Mouse (Mus musculus) hindbrain, embryonic 11.5 days (tissue): ENCODE results near the gene Spon1. TPM values are rescaled to one million over a fixed set of nuclear protein-coding genes. Genes with fewer than 3 reads are reported as not detected.

Source experiments
- ATAC-seq: fragments of 200-750 bp; cut with Nextera tagmentation; 2 replicates; pipeline ENCODE4 v1.8.0; 2017; ENCODE audit warnings: mild to moderate bottlenecking, moderate TSS enrichment, moderate library complexity; ENCODE audit not compliant: low FRiP score
- DNase-seq: peaks from one replicate; pipeline ENCODE4 v3.0.0-alpha.2; 2015; ENCODE audit warnings: low spot score
- H3K27ac ChIP-seq: fragments of 300-500 bp; sonication (generic); 2 replicates; pipeline ENCODE4 v1.5.1; 2014; ENCODE audit warnings: mild to moderate bottlenecking, low read depth, low read length
- H3K27me3 ChIP-seq: fragments of 300-500 bp; sonication (generic); 2 replicates; pipeline ENCODE4 v1.6.1; 2014; ENCODE audit warnings: mild to moderate bottlenecking, low read length, moderate library complexity, mixed read lengths; ENCODE audit not compliant: control insufficient read depth, insufficient read depth
- H3K36me3 ChIP-seq: fragments of 300-500 bp; sonication (generic); 2 replicates; pipeline ENCODE4 v1.6.1; 2014; ENCODE audit warnings: mild to moderate bottlenecking, low read length, moderate library complexity, mixed read lengths; ENCODE audit not compliant: control insufficient read depth, insufficient read depth
- H3K4me1 ChIP-seq: fragments of 300-500 bp; sonication (generic); replicated peaks from 2 replicates; pipeline ENCODE4 v1.6.1; 2014; ENCODE audit warnings: low read length, mixed read lengths; ENCODE audit not compliant: control insufficient read depth, insufficient read depth
- H3K4me2 ChIP-seq: fragments of 300-500 bp; sonication (generic); replicated peaks from 2 replicates; pipeline ENCODE4 v1.6.1; 2014; ENCODE audit warnings: mild to moderate bottlenecking, low read depth, low read length
- H3K4me3 ChIP-seq: fragments of 300-500 bp; sonication (generic); 2 replicates; pipeline ENCODE4 v1.5.1; 2014; ENCODE audit warnings: low read depth, low read length
- H3K9ac ChIP-seq: fragments of 300-500 bp; sonication (generic); 2 replicates; pipeline ENCODE4 v1.6.1; 2014; ENCODE audit warnings: low read depth, low read length
- H3K9me3 ChIP-seq: fragments of 300-500 bp; sonication (generic); 2 replicates; pipeline ENCODE4 v1.6.1; 2016; ENCODE audit warnings: low read length; ENCODE audit not compliant: control insufficient read depth
- WGBS: fragments of 180-500 bp; shearing (Covaris S2); extraction: QIAGEN DNeasy Blood & Tissue Kit; methylation state at CpG from one replicate; pipeline ENCODE4 v1.1.7; 2014; 5-methylcytosine and 5-hydroxymethylcytosine counted together
- polyA plus RNA-seq: library from polyadenylated mRNA; unstranded; fragments of >200 nt; fragmentation: Nextera tagmentation; extraction: Ambion mirVana; gene quantifications from 2 replicates; pipeline ENCODE4 v1.2.1, GENCODE M21; 2014

Gene Spon1
- polyA plus RNA-seq, 1 experiment from 2014 or later: 72.3 TPM

DNA sequence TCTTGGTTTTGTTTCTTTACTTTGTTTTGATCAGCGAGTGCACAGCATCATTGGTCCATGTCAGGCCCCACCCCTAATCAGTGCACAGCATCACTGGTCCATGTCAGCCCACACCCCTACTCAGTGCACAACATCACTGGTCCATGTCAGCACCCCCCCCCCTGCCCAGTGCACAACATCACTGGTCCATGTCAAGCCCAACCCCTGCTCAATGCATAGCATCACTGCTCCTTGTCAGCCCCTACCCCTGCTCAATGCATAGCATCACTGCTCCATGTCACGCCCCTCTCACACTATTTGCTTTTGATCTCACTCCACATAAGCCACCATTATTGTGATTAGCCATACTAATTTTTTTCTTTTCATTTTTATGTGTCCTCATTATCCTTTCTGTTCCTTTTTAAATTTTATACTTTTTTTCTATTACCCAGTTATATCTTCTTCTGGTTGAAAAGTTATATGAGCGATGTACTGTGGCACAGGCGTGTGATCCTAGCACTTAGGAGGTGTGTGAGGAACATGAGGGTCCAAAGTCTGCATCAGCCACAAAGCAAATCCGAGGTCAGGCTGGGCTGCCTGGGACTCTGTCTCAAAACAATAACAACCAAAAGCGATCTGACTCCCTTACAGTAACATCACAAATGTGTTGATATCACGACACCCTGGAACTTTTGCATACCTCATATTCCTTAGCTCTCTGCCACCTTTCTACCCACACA, 128.3 kb downstream of the Spon1 start:
- Histone ChIP-seq H3K36me3 (no peaks in the 10 kb centered on the region), H3K27ac (no peak overlapping the region), H3K4me1 (no peaks in the 10 kb centered on the region), H3K9ac (no peak overlapping the region), H3K4me3 (no peak overlapping the region), H3K4me2 (no peak overlapping the region), H3K27me3 (no peaks in the 10 kb centered on the region), H3K9me3 (no peaks in the 10 kb centered on the region)
- WGBS: 93% methylated on average over 7 of the region's 7 CpGs
- ATAC-seq: no peak
- no peak for DNase-seq

GRCm38 (mm10) chr7:113895266-113895665, 129.5 kb downstream of the Spon1 start:
- DNase-seq (no peak), ATAC-seq (no peak)
- Histone ChIP-seq H3K4me1 (no peaks in the 10 kb centered on the region), H3K36me3 (no peaks in the 10 kb centered on the region), H3K4me3 (no peak overlapping the region), H3K9ac (no peak overlapping the region), H3K9me3 (no peaks in the 10 kb centered on the region), H3K27ac (no peak overlapping the region), H3K4me2 (no peak overlapping the region), H3K27me3 (no peaks in the 10 kb centered on the region)
- WGBS: 81% methylated on average over 5 of the region's 5 CpGs

- Histone ChIP-seq H3K36me3 (no peaks in the 10 kb centered on the region), H3K9ac (no peak overlapping the region), H3K9me3 (no peaks in the 10 kb centered on the region), H3K27me3 (no peaks in the 10 kb centered on the region), H3K4me3 (no peak overlapping the region), H3K4me1 (no peaks in the 10 kb centered on the region), H3K27ac (no peak overlapping the region), H3K4me2 (no peak overlapping the region)
- DNase-seq (no peak), ATAC-seq (no peak)
These were observed 132.6 kb downstream of the Spon1 start for GRCm38 (mm10) chr7:113898388-113898787.

- Histone ChIP-seq H3K27me3 (no peaks in the 10 kb centered on the region), H3K9ac (no peak overlapping the region), H3K4me1 (no peaks in the 10 kb centered on the region), H3K9me3 (no peaks in the 10 kb centered on the region), H3K36me3 (no peaks in the 10 kb centered on the region), H3K4me2 (no peak overlapping the region), H3K4me3 (no peak overlapping the region), H3K27ac (no peak overlapping the region)
- WGBS: 84% methylated on average over 2 of the region's 2 CpGs
- DNase-seq (no peak), ATAC-seq (no peak)
These were observed 135.7 kb downstream of the Spon1 start for GRCm38 (mm10) chr7:113901511-113901910.

- DNase-seq: peak; percentile 34
- Histone ChIP-seq H3K4me1 (no peaks in the 10 kb centered on the region), H3K4me3 (no peak overlapping the region)
These were observed 136.2 kb downstream of the Spon1 start for GRCm38 (mm10) chr7:113901941-113902515.

DNA sequence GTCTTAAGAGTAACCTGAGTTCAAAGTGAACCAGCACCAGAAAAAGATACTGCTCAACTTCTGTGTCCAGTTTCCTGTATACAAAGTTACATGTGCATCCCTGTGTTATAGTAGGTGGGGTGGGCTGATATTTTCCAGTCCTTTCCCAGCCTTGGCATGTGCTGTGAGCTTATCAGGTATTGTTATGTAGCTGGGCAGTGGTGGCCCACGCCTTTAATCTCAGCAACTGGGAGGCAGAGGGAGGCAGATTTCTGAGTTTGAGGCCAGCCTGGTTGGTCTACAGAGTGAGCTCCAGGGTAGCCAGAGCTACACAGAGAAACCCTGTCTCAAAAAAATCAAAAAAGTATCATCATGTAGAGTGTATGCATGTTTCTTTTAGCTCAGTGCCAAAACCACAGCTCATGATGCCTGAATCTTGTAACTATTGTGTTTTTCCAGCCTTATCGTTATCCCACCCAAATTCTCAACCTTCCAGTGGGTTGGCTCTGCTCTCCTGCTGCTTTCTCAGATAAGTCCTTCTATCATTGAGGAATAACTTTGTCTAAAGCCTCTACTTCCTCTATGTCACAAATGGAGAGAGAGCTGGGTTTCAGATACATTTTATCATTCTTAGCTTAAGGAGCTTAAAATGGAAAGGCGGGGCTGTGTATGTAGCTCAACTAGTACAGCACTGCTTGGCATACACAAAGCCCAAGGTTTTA, 137.5 kb downstream of the Spon1 start:
- no peaks in the 10 kb centered on the region for H3K36me3 ChIP-seq
- H3K4me1 ChIP-seq: no peaks in the 10 kb centered on the region
- WGBS: 87% methylated on average over 3 of the region's 3 CpGs
- H3K27me3 ChIP-seq: no peaks in the 10 kb centered on the region
- no peak overlapping the region for H3K9ac ChIP-seq
- no peak overlapping the region for H3K4me3 ChIP-seq
- no peak overlapping the region for H3K4me2 ChIP-seq
- no peak overlapping the region for H3K27ac ChIP-seq
- no peaks in the 10 kb centered on the region for H3K9me3 ChIP-seq
- DNase-seq (no peak), ATAC-seq (no peak)

More at GRCm38 (mm10) chr7:113901941-113902515, 136.2 kb downstream of the Spon1 start:
- Histone ChIP-seq H3K4me2 (no peak overlapping the region), H3K9me3 (no peaks in the 10 kb centered on the region), H3K9ac (no peak overlapping the region), H3K36me3 (no peaks in the 10 kb centered on the region), H3K27ac (no peak overlapping the region), H3K27me3 (no peaks in the 10 kb centered on the region)
- 0 out of 2 replicates have a peak, but pooled peaks have one; percentile 30 for ATAC-seq
- WGBS: 39% methylated on average over 10 of the region's 10 CpGs

GRCm38 (mm10) chr7:113903939-113904338, 138.1 kb downstream of the Spon1 start:
- 87% methylated on average over 5 of the region's 5 CpGs for WGBS
- DNase-seq (no peak), ATAC-seq (no peak)

GRCm38 (mm10) chr7:113904348-113904895, 138.6 kb downstream of the Spon1 start:
- H3K9ac ChIP-seq: no peak overlapping the region
- no peak overlapping the region for H3K4me2 ChIP-seq
- H3K9me3 ChIP-seq: no peaks in the 10 kb centered on the region
- 65% methylated on average over 7 of the region's 7 CpGs for WGBS
- H3K36me3 ChIP-seq: no peaks in the 10 kb centered on the region
- H3K27ac ChIP-seq: no peak overlapping the region
- no peaks in the 10 kb centered on the region for H3K4me1 ChIP-seq
- no peaks in the 10 kb centered on the region for H3K27me3 ChIP-seq
- H3K4me3 ChIP-seq: no peak overlapping the region
- DNase-seq (no peak), ATAC-seq (no peak)

More at GRCm38 (mm10) chr7:113903939-113904338, 138.1 kb downstream of the Spon1 start:
- no peak overlapping the region for H3K4me2 ChIP-seq
- H3K9ac ChIP-seq: no peak overlapping the region
- H3K27me3 ChIP-seq: no peaks in the 10 kb centered on the region
- no peaks in the 10 kb centered on the region for H3K9me3 ChIP-seq
- H3K27ac ChIP-seq: no peak overlapping the region
- no peak overlapping the region for H3K4me3 ChIP-seq
- H3K36me3 ChIP-seq: no peaks in the 10 kb centered on the region
- no peaks in the 10 kb centered on the region for H3K4me1 ChIP-seq
